Mouse (Mus musculus) cortical plate, adult 2 months (tissue): ENCODE data around the gene Bptf.

Experiments
- CTCF ChIP-seq: fragments of 200-500 bp; IDR thresholded peaks from 2 replicates; pipeline ENCODE4 v1.5.1; 2011; ENCODE audit warnings: mild to moderate bottlenecking, control low read depth, low read length; ENCODE audit not compliant: insufficient read depth; ENCODE audit errors: extremely low read depth
- POLR2A ChIP-seq: fragments of 200-500 bp; IDR thresholded peaks from 2 replicates; pipeline ENCODE4 v1.6.1; 2011; ENCODE audit warnings: mild to moderate bottlenecking, low read length, control low read depth; ENCODE audit not compliant: insufficient read depth; ENCODE audit errors: extremely low read depth

- no peak for TF ChIP-seq POLR2A
- no peak for TF ChIP-seq CTCF
These were observed 6.7 kb upstream of the Bptf start for GRCm38 (mm10) chr11:107138633-107139032.
